Mouse (Mus musculus) forebrain, embryonic 16.5 days (tissue): ENCODE data around the gene Igfbp4. TPM values are rescaled to one million over a fixed set of nuclear protein-coding genes. Genes with fewer than 3 reads are reported as not detected.

ENCODE experiments used
- ATAC-seq: fragments of 200-750 bp; cut with Nextera tagmentation; 2 replicates; pipeline ENCODE4 v1.8.0; 2017; ENCODE audit warnings: mild to moderate bottlenecking, moderate library complexity
- H3K27ac ChIP-seq: fragments of 300-500 bp; sonication (generic); 2 replicates; pipeline ENCODE4 v1.5.1; 2014; ENCODE audit warnings: low read length, control low read depth
- H3K27me3 ChIP-seq: fragments of 300-500 bp; sonication (generic); replicated peaks from 2 replicates; pipeline ENCODE4 v1.6.1; 2014; ENCODE audit warnings: low read length; ENCODE audit not compliant: control insufficient read depth, insufficient read depth
- H3K36me3 ChIP-seq: fragments of 300-500 bp; sonication (generic); 2 replicates; pipeline ENCODE4 v1.6.1; 2014; ENCODE audit not compliant: control insufficient read depth, insufficient read depth
- H3K4me1 ChIP-seq: fragments of 300-500 bp; sonication (generic); replicated peaks from 2 replicates; pipeline ENCODE4 v1.6.1; 2014; ENCODE audit warnings: low read length; ENCODE audit not compliant: control insufficient read depth, insufficient read depth
- H3K4me2 ChIP-seq: fragments of 300-500 bp; sonication (generic); 2 replicates; pipeline ENCODE4 v1.6.1; 2014; ENCODE audit warnings: mild to moderate bottlenecking, low read length, control low read depth
- H3K4me3 ChIP-seq: fragments of 300-500 bp; sonication (generic); replicated peaks from 2 replicates; pipeline ENCODE4 v1.5.1; 2014; ENCODE audit warnings: mild to moderate bottlenecking, low read length, control low read depth
- H3K9ac ChIP-seq: fragments of 300-500 bp; sonication (generic); replicated peaks from 2 replicates; pipeline ENCODE4 v1.6.1; 2014; ENCODE audit warnings: low read depth, low read length, control low read depth
- H3K9me3 ChIP-seq: fragments of 300-500 bp; sonication (generic); 2 replicates; pipeline ENCODE4 v1.6.1; 2016; ENCODE audit warnings: low read length; ENCODE audit not compliant: control insufficient read depth
- WGBS: fragments of 180-500 bp; shearing (Covaris S2); extraction: QIAGEN DNeasy Blood & Tissue Kit; methylation state at CpG from one replicate; pipeline ENCODE4 v1.1.7; 2014; 5-methylcytosine and 5-hydroxymethylcytosine counted together
- polyA plus RNA-seq: library from polyadenylated mRNA; unstranded; fragments of >200 nt; fragmentation: Nextera tagmentation; extraction: Ambion mirVana; gene quantifications from 2 replicates; pipeline ENCODE4 v1.2.1, GENCODE M21; 2015

Igfbp4 gene
- polyA plus RNA-seq, 1 experiment from 2014 or later = 147 TPM

DNA sequence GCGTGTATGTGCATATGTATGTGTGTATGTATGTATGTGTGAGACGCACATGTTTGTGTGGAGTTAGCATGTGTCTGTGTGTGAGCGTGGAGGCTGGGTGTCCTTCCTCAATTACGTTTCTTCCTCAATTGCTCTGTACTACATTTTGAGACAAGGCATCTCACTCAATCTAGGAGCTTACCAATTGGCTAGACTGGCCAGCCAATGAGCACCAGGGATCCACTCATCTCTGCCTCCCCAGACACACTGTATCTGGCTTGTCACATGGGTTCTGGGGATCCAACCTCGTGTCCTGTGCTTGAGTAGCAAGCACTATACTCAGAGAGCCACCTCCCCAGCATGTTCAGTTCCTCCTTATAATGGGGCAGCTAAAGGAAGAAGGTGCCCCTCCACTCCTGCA lies 27.4 kb downstream of the Igfbp4 start:
- Histone ChIP-seq H3K4me1 (no peaks in the 10 kb centered on the region), H3K4me2 (no peak overlapping the region), H3K36me3 (no peaks in the 10 kb centered on the region), H3K9ac (no peak overlapping the region), H3K4me3 (no peak overlapping the region), H3K27ac (no peak overlapping the region), H3K27me3 (no peaks in the 10 kb centered on the region), H3K9me3 (no peaks in the 10 kb centered on the region)
- WGBS = 78% methylated on average over 5 of the region's 5 CpGs
- ATAC-seq = no peak

DNA sequence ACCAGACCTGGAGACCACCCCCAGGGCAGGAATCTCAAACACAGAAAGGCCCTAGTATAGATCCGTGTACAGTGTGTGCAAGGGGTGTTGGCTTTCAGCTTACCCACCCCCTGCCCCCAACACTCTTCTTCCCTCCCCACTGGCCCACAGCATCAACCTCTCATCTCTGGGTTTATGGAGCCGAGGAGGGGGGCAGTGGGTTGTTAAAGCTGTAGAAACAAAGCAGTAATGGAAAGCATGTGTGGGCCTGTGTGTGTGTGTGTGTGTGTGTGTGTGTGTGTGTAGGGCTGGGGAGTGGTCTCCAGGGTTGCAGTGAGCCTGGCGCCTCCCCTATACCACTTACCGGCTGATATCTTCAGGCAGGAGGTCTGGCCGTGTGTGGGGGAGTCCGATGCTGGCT lies 30.8 kb downstream of the Igfbp4 start:
- no peak for ATAC-seq
- 39% methylated on average over 6 of the region's 6 CpGs for WGBS

DNA sequence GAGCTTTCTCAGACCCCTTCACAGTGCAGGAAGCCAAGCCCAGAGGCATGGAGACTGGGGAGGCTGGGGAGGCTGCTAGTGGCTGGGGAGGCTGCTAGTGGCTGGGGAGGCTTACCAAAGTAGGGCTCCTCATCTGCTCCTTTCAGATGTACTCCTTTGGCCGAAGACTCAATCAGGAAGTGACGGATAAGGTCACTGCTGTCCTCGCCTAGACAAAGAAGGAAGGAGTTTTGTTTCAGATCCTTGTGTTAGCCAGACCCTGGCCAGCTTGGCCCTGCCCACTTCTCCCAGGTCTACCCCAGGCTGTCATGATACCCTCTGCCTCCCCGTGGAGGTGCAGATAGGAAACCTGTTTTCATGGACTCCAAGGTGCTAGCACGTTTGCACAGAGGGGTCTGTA lies 32.7 kb downstream of the Igfbp4 start:
- H3K27me3 ChIP-seq = no peaks in the 10 kb centered on the region
- H3K9me3 ChIP-seq = no peaks in the 10 kb centered on the region
- no peaks in the 10 kb centered on the region for H3K36me3 ChIP-seq
- H3K4me1 ChIP-seq = no peaks in the 10 kb centered on the region
- no peak overlapping the region for H3K4me3 ChIP-seq
- no peak overlapping the region for H3K27ac ChIP-seq
- no peak for ATAC-seq
- 70% methylated on average over 5 of the region's 5 CpGs for WGBS
- H3K4me2 ChIP-seq = no peak overlapping the region
- no peak overlapping the region for H3K9ac ChIP-seq

More for the DNA sequence above, 30.8 kb downstream of the Igfbp4 start:
- Histone ChIP-seq H3K4me3 (no peak overlapping the region), H3K27ac (no peak overlapping the region), H3K9me3 (no peaks in the 10 kb centered on the region), H3K9ac (no peak overlapping the region), H3K4me1 (no peaks in the 10 kb centered on the region), H3K36me3 (no peaks in the 10 kb centered on the region), H3K4me2 (no peak overlapping the region), H3K27me3 (no peaks in the 10 kb centered on the region)

DNA sequence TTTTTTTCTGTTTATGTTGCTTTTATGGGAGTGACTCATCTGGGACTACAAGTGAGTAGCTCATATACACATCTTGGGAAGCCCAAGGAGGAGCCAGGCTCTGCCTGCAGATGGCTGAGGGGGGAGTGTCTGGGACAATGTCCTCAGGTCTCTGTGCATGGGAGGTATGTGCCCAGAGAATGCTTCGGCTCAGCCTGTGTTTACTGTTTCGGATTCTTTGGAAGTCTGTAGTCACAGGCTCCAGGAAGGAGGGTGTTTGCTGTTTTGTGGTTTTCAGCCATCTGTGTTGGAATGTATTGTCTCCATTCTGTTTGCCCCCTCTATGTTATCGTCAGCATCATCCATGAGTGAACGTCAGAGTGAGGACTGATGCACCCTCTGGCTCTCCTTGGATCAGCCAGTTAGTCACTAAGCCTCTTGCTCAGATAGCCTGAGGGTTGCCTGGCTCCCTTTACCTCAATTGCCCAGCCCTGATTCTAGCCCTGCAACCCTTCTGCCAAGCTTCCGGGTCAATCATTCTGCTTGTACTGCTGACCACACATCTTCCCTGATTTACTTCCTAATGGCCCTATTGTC lies 35.8 kb downstream of the Igfbp4 start:
- Histone ChIP-seq H3K27me3 (no peaks in the 10 kb centered on the region), H3K9me3 (no peaks in the 10 kb centered on the region), H3K36me3 (no peaks in the 10 kb centered on the region), H3K4me1 (no peaks in the 10 kb centered on the region), H3K27ac (no peak overlapping the region), H3K4me2 (no peak overlapping the region), H3K9ac (no peak overlapping the region), H3K4me3 (no peak overlapping the region)
- ATAC-seq = no peak
- 73% methylated on average over 5 of the region's 5 CpGs for WGBS

DNA sequence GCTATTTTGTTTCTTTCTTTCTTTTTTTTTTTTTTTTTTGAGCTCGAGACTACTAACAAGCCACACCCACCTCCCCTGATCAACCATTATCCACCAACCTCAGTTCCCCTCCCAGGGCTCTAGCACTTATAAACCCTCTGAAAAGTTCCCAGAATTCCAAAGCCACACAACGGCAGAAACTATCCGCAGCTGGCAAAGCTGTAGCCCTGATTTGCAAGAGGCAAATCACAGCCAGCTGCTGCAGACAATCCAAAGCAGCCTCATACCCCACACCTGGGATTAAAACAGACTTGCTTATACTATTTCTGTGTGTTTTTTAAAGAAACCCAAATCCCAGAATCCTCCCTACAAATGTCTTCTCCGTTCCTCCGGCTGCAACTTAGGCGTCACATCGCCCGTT lies 36.8 kb downstream of the Igfbp4 start:
- no peak overlapping the region for H3K27ac ChIP-seq
- 87% methylated on average over 8 of the region's 8 CpGs for WGBS
- ATAC-seq = no peak

DNA sequence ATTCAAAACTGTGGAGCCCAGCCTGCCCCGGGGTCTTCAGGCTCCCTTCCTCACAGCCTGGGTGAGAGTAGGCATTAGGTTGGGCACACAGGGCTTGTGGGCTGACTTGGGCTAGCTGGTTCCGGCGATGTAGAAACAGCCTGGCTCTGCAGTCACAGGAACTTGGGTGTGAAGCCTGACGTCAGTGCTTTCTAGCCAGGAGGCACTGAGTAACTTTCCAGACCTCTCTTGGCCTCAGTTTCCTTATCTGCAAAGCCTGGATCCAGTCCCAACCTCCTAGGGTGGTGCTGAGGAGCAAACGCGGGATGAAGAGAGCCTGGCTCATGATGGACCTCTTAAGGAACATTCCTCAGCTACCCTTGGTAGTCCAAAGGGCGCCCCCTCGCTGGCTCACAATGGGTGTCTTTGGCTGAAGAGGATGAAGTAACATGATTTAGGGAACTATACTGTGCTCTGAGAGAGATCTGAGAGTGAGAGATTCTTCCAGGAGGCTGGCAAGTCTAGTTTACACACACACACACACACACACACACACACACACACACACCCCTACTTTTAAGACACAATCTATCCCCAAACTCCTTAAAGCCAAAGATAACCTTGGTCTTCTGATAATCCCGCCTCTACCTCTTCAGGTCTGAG lies 40.0 kb downstream of the Igfbp4 start:
- no peaks in the 10 kb centered on the region for H3K27me3 ChIP-seq
- no peaks in the 10 kb centered on the region for H3K4me1 ChIP-seq
- no peak overlapping the region for H3K27ac ChIP-seq
- WGBS = 90% methylated on average over 9 of the region's 9 CpGs
- H3K4me2 ChIP-seq = no peak overlapping the region
- no peak overlapping the region for H3K4me3 ChIP-seq
- H3K36me3 ChIP-seq = no peaks in the 10 kb centered on the region
- no peaks in the 10 kb centered on the region for H3K9me3 ChIP-seq
- ATAC-seq = no peak
- H3K9ac ChIP-seq = no peak overlapping the region

More for the DNA sequence above, 36.8 kb downstream of the Igfbp4 start:
- H3K27me3 ChIP-seq = no peaks in the 10 kb centered on the region
- no peak overlapping the region for H3K4me3 ChIP-seq
- no peaks in the 10 kb centered on the region for H3K36me3 ChIP-seq
- H3K4me1 ChIP-seq = no peaks in the 10 kb centered on the region
- H3K9ac ChIP-seq = no peak overlapping the region
- no peaks in the 10 kb centered on the region for H3K9me3 ChIP-seq
- no peak overlapping the region for H3K4me2 ChIP-seq

DNA sequence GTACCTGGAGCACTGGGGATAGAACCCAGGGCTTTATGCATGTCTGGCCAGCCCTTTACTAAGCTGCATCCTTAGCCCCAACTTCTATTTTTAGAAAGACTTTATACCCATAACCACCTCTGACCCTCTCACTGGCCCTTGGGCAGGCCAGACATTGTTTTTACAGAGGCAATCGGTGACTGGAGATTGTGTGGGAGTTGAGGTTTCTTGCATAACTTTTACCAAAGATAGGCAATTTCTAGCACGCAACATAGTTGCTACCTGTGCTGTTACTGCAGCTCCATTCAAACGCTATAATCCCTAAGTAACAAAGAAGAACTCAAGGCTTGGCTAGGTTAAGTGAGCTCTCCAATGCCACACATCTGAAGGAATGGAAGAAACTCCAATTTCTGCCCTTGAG lies 40.5 kb downstream of the Igfbp4 start:
- Histone ChIP-seq H3K4me3 (no peak overlapping the region), H3K27me3 (no peaks in the 10 kb centered on the region), H3K4me1 (no peaks in the 10 kb centered on the region), H3K27ac (no peak overlapping the region), H3K4me2 (no peak overlapping the region), H3K9ac (no peak overlapping the region), H3K36me3 (no peaks in the 10 kb centered on the region), H3K9me3 (no peaks in the 10 kb centered on the region)
- no peak for ATAC-seq
- WGBS = 79% methylated on average over 3 of the region's 3 CpGs

DNA sequence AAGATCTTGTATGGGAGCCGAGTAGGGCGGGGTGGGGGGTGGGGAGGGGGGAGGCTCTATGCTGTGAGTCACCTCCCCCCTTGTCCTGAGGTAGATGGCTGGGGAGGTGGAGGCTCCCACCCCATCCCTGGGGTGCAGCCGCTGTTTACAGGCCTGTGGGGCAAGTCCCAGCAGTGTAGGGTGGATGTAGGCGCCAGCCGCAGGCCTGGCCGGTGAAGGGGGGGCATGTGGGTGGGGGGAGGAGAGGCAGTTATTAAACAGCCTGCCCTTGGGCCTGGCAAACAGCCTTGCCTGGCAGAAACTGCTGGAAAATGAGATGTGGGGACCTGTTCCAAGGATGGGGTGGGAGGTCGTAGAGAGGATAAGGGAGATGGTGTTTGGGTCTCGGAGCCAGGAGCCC lies 41.1 kb downstream of the Igfbp4 start:
- H3K9ac ChIP-seq = no peak overlapping the region
- WGBS = 71% methylated on average over 8 of the region's 8 CpGs
- no peaks in the 10 kb centered on the region for H3K9me3 ChIP-seq
- H3K4me1 ChIP-seq = no peaks in the 10 kb centered on the region
- H3K27me3 ChIP-seq = no peaks in the 10 kb centered on the region
- H3K27ac ChIP-seq = no peak overlapping the region
- H3K4me2 ChIP-seq = no peak overlapping the region
- H3K36me3 ChIP-seq = no peaks in the 10 kb centered on the region
- no peak for ATAC-seq
- H3K4me3 ChIP-seq = no peak overlapping the region

DNA sequence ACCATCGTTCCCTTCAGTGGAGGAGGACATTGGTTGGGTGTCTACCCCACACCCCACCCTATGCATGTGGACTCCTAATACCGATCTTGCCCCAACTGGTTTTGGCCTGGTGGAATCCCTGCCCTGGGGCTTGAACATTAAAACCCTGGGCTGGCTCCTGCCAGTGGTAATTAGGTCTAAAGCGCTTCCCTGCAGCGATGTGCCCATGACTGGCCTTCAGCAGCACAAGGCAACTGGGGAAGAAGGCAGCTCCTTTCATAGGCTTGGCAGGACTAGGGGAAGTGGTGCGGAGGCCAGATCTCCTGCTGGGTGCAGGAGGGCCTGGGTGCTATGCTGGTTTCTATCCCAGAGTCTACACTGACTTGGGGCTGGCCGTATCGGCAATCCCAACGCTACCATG lies 42.5 kb downstream of the Igfbp4 start:
- no peak overlapping the region for H3K9ac ChIP-seq
- no peak overlapping the region for H3K4me3 ChIP-seq
- no peaks in the 10 kb centered on the region for H3K36me3 ChIP-seq
- no peak overlapping the region for H3K4me2 ChIP-seq
- ATAC-seq = no peak
- H3K4me1 ChIP-seq = no peaks in the 10 kb centered on the region
- H3K27me3 ChIP-seq = no peaks in the 10 kb centered on the region
- H3K9me3 ChIP-seq = no peaks in the 10 kb centered on the region
- WGBS = 92% methylated on average over 8 of the region's 8 CpGs
- H3K27ac ChIP-seq = no peak overlapping the region

DNA sequence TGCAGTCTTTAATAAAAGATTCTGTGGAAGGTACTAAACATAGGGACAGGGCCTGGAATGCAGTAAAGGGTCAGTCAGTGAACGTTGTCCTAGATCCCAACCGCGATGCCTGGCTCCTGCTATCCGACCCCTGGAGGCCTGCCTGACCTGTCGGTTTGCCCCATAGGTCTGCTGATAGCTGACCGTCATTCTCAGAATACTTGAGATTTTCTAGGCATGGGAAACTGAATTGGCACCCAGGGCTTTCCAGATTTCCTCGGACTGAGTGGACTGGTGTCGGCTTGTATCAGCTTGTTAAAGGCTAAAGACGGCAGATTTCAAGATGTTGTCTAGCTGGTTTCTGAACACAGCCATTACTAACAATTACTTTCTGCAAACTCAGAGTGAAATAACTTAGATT lies 43.3 kb downstream of the Igfbp4 start:
- Histone ChIP-seq H3K9ac (no peak overlapping the region), H3K36me3 (no peaks in the 10 kb centered on the region), H3K4me1 (no peaks in the 10 kb centered on the region), H3K4me3 (no peak overlapping the region), H3K9me3 (no peaks in the 10 kb centered on the region), H3K27me3 (no peaks in the 10 kb centered on the region), H3K27ac (no peak overlapping the region), H3K4me2 (no peak overlapping the region)
- ATAC-seq = no peak
- WGBS = 90% methylated on average over 9 of the region's 9 CpGs
